Mouse (Mus musculus): ENCODE results near the gene Ino80d.

DNA sequence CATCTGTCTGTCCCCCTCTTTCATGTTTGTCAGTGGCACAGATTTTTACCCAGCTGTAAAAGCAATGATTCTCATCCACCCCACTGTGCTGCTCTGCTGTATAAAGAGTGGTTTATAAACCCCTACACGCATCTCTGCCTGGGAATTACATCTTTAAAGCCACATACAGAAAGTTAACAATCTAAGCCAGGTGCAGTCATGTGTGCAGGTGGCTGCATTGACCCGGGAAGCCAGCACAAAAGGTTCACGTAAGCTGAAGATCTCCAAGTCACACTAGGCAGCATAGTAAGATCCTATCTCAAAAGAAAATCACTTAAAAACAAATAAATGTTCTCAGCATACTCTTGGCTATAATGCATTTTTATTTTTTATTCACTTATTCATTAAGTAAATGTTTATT is 14.8 kb upstream of the Ino80d start:
- TF ChIP-seq CTCF (IDR thresholded peaks at IDR 0.05; ENCODE audit: extremely low read depth, insufficient read length, insufficient replicate concordance, low read depth, low read length), result no peak
- no peak for TF ChIP-seq POLR2A (IDR thresholded peaks at IDR 0.05; ENCODE audit: low read depth, low read length)
